Mouse (Mus musculus) heart, adult 2 months (tissue): ENCODE measurements around the gene Zfp36l3.

ENCODE experiments used
- CTCF ChIP-seq: fragments of 200-600 bp; IDR thresholded peaks from 2 replicates; pipeline ENCODE4 v1.8.1; 2022; ENCODE audit warnings: antibody characterized with exemption, mild to moderate bottlenecking, moderate library complexity
- EP300 ChIP-seq: fragments of 200-500 bp; IDR thresholded peaks from 2 replicates; pipeline ENCODE4 v1.6.1; 2011; ENCODE audit warnings: low read depth, low read length, control low read depth; ENCODE audit not compliant: insufficient read depth
- POLR2A ChIP-seq: fragments of 200-500 bp; IDR thresholded peaks from 2 replicates; pipeline ENCODE4 v1.6.1; 2011; ENCODE audit warnings: mild to moderate bottlenecking, low read depth, low read length, control low read depth; ENCODE audit not compliant: insufficient read depth

GRCm38 (mm10) chrX:53724596-53724995 is 51.6 kb downstream of the Zfp36l3 start, which contains the start of gene 4930502E18Rik:
- TF ChIP-seq EP300 (no peak), POLR2A (no peak), CTCF (no peak)
